Mouse (Mus musculus) forebrain, embryonic 11.5 days (tissue): Measurements from ENCODE around the gene Tom1. TPM values are rescaled to one million over a fixed set of nuclear protein-coding genes. Genes with fewer than 3 reads are reported as not detected.

Experiments
- ATAC-seq: fragments of 200-750 bp; cut with Nextera tagmentation; replicated peaks from 2 replicates; pipeline ENCODE4 v1.8.0; 2017; ENCODE audit warnings: moderate TSS enrichment; ENCODE audit not compliant: low FRiP score
- DNase-seq: peaks from one replicate; pipeline ENCODE4 v3.0.0-alpha.2; 2017; ENCODE audit warnings: low spot score
- H3K27ac ChIP-seq: fragments of 300-500 bp; sonication (generic); 2 replicates; pipeline ENCODE4 v1.5.1; 2014; ENCODE audit warnings: low read depth, low read length
- H3K27me3 ChIP-seq: fragments of 300-500 bp; sonication (generic); 2 replicates; pipeline ENCODE4 v1.6.1; 2014; ENCODE audit warnings: mild to moderate bottlenecking, low read length, mixed read lengths; ENCODE audit not compliant: control insufficient read depth, insufficient read depth
- H3K36me3 ChIP-seq: fragments of 300-500 bp; sonication (generic); 2 replicates; pipeline ENCODE4 v1.6.1; 2014; ENCODE audit warnings: mild to moderate bottlenecking, low read length, moderate library complexity, mixed read lengths; ENCODE audit not compliant: control insufficient read depth, insufficient read depth
- H3K4me1 ChIP-seq: fragments of 300-500 bp; sonication (generic); replicated peaks from 2 replicates; pipeline ENCODE4 v1.6.1; 2014; ENCODE audit warnings: low read length, mixed read lengths; ENCODE audit not compliant: control insufficient read depth, insufficient read depth
- H3K4me2 ChIP-seq: fragments of 300-500 bp; sonication (generic); 2 replicates; pipeline ENCODE4 v1.6.1; 2014; ENCODE audit warnings: low read depth, mild to moderate bottlenecking, low read length, moderate library complexity, mixed read lengths; ENCODE audit not compliant: severe bottlenecking
- H3K4me3 ChIP-seq: fragments of 300-500 bp; sonication (generic); 2 replicates; pipeline ENCODE4 v1.5.1; 2014; ENCODE audit warnings: low read depth, low read length
- H3K9ac ChIP-seq: fragments of 300-500 bp; sonication (generic); 2 replicates; pipeline ENCODE4 v1.6.1; 2014; ENCODE audit warnings: low read length
- H3K9me3 ChIP-seq: fragments of 300-500 bp; sonication (generic); 2 replicates; pipeline ENCODE4 v1.6.1; 2016; ENCODE audit warnings: low read length, mixed read lengths; ENCODE audit not compliant: control insufficient read depth
- WGBS: fragments of 180-500 bp; shearing (Covaris S2); extraction: QIAGEN DNeasy Blood & Tissue Kit; methylation state at CpG from one replicate; pipeline ENCODE4 v1.1.7; 2014; 5-methylcytosine and 5-hydroxymethylcytosine counted together
- polyA plus RNA-seq: library from polyadenylated mRNA; unstranded; fragments of >200 nt; fragmentation: Nextera tagmentation; extraction: Ambion mirVana; gene quantifications from 2 replicates; pipeline ENCODE4 v1.2.1, GENCODE M21; 2014

Gene Tom1
- polyA plus RNA-seq, 1 experiment from 2014 or later: 25.3 TPM

DNA sequence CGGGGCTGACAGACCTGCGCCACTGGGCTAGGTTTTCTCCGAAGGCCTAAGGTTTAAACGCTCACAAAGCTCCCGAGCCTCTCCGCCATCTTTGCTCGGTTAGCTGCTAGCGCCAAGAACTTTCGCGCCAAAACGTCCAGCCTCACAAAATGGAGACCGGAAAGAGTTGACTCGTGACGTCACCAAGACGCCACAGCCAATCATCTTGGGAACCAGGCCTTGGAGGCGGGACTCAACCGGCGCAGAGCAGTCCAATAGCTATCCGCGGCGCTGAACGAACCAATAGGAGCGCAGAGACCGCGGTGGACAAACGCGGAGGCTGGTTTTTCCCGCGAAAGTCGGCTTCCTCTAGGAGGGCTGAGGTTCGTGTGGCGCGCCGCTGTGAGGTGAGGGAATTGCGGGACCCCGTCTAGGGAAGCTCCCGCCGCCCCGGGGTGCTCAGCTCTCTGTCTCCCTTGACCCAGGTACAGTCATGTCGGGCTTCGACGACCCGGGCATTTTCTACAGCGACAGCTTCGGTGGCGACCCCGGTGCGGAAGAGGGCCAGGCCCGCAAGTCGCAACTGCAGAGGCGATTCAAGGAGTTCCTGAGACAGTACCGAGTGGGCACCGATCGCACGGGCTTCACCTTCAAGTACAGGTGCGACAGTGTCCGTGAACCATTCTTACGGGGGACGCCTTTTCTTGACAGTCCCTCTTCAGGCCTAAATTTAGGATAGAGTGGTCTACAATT, 75.9 kb downstream of the Tom1 start, which contains the start of gene Mcm5:
TSS of gene Mcm5 (plus strand) at position 334 of the 732 bp plus-strand sequence.
- H3K9ac ChIP-seq: peak within 1 kb of the TSS; percentile 89
- H3K4me1 ChIP-seq: peaks cover 4% of the 10 kb centered on the region; the same call in 1 of the 2 replicates
- H3K27me3 ChIP-seq: no peaks in the 10 kb centered on the region
- DNase-seq (peak; percentile 99), ATAC-seq (peak; percentile 97)
- H3K36me3 ChIP-seq: peaks cover 20% of the 10 kb centered on the region; the same call in 1 of the 2 replicates
- 0% methylated on average over 59 of the region's 59 CpGs for WGBS
- no peaks in the 10 kb centered on the region for H3K9me3 ChIP-seq
- H3K4me3 ChIP-seq: peak within 1 kb of the TSS; percentile 78
- H3K27ac ChIP-seq: peak within 1 kb of the TSS; percentile 78
- H3K4me2 ChIP-seq: peak within 1 kb of the TSS; percentile 94

DNA sequence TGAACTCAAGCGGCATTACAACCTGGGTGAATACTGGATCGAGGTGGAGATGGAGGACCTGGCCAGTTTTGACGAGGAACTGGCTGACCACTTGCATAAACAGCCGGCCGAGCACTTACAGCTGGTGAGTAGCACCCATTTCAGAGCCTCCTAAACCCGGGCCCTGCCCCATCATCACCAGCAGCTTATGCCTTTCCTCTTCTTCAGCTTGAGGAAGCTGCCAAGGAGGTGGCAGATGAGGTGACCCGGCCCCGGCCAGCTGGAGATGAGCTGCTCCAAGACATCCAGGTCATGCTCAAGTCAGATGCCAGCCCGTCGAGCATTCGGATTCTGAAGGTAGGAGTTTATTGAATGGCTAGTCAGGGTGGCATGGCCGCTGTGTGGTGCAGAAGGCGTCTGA, 76.6 kb downstream of the Tom1 start:
- Histone ChIP-seq H3K36me3 (peaks cover 20% of the 10 kb centered on the region; the same call in 1 of the 2 replicates), H3K27me3 (no peaks in the 10 kb centered on the region), H3K9ac (peak overlapping the region; percentile 81), H3K27ac (no peak overlapping the region), H3K4me2 (peak overlapping the region; percentile 94), H3K4me3 (peak overlapping the region; percentile 78), H3K9me3 (no peaks in the 10 kb centered on the region), H3K4me1 (peaks cover 4% of the 10 kb centered on the region; the same call in 1 of the 2 replicates)
- ATAC-seq: no peak
- WGBS: 20% methylated on average over 13 of the region's 13 CpGs
- peak; percentile 56 for DNase-seq

DNA sequence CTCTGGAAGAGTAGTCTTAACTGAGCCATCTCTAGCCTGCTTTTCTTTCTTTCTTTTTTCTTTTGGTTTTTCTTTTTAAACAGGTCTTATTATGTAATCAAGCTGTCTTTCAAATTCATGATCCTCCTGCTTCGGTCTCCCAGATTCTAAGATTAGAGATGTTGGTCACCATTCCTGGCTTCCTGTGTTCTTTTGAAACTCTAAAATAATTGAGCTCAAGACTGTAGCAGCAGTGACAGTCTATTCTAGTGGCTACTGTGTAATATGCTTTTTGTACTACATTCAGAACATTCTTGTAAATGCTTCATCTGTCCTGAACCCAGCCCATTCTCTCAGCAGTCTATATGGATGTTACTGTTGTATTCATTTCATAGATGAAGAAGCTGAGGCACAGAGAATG, 85.0 kb downstream of the Tom1 start:
- no peak overlapping the region for H3K4me3 ChIP-seq
- no peaks in the 10 kb centered on the region for H3K4me1 ChIP-seq
- DNase-seq (no peak), ATAC-seq (no peak)
- no peak overlapping the region for H3K27ac ChIP-seq
- no peak overlapping the region for H3K4me2 ChIP-seq
- H3K27me3 ChIP-seq: no peaks in the 10 kb centered on the region
- no peaks in the 10 kb centered on the region for H3K9me3 ChIP-seq
- 100% methylated on average over 1 of the region's 1 CpGs for WGBS
- H3K9ac ChIP-seq: no peak overlapping the region
- H3K36me3 ChIP-seq: peaks cover 35% of the 10 kb centered on the region; the same call in 1 of the 2 replicates

DNA sequence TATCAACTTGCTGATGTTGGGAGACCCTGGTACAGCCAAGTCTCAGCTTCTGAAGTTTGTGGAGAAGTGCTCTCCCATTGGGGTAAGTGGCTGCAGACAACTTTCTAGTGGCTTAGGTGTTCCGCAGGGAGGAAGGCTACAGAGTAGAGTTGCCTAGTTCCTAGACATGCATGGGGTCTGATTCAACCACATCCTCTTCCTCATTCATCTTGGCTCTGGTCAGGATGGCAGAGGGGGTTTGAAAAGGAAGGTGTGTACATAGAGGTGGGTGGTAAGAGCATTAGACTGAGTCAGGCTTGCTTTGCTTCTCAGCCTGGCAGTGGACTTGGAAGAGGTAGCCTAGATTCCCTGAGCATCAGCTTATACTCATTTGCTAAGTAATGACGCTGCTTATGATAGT, 85.8 kb downstream of the Tom1 start:
- Histone ChIP-seq H3K27ac (no peak overlapping the region), H3K27me3 (no peaks in the 10 kb centered on the region), H3K9me3 (no peaks in the 10 kb centered on the region), H3K4me3 (no peak overlapping the region), H3K4me2 (no peak overlapping the region), H3K4me1 (no peaks in the 10 kb centered on the region), H3K9ac (no peak overlapping the region), H3K36me3 (peaks cover 27% of the 10 kb centered on the region; the same call in 1 of the 2 replicates)
- 95% methylated on average over 2 of the region's 2 CpGs for WGBS
- DNase-seq: no peak
- no peak for ATAC-seq

Other genes with a start within 250 kb of the Tom1 start
- not detected in 2 replicates for gene Isx, start 160.5 kb upstream of the Tom1 start, polyA plus RNA-seq
- gene Hmgxb4, start 40.3 kb upstream of the Tom1 start, polyA plus RNA-seq: 52.5 and 54.5 TPM in 2 replicates
- gene Hmox1, start 59.9 kb downstream of the Tom1 start, polyA plus RNA-seq: 9.1 and 9.6 TPM in 2 replicates
- gene Mcm5, start 75.9 kb downstream of the Tom1 start, polyA plus RNA-seq: 249 and 272 TPM in 2 replicates
- not detected in 2 replicates for gene Rasd2, start 180.2 kb downstream of the Tom1 start, polyA plus RNA-seq